Mouse (Mus musculus) small intestine, adult 2 months (tissue): ENCODE measurements around the gene Gm10160. TPM values are rescaled to one million over a fixed set of nuclear protein-coding genes. Genes with fewer than 3 reads are reported as not detected.

Experiments
- H3K27ac ChIP-seq: fragments of 200-500 bp; 2 replicates; pipeline ENCODE4 v1.5.1; 2012; ENCODE audit warnings: low read depth, low read length, control low read depth, inconsistent platforms; ENCODE audit not compliant: insufficient read depth
- H3K27me3 ChIP-seq: fragments of 200-500 bp; 2 replicates; pipeline ENCODE4 v1.6.1; 2012; ENCODE audit warnings: mild to moderate bottlenecking, moderate library complexity, low read length, inconsistent platforms; ENCODE audit not compliant: control insufficient read depth, insufficient read depth
- H3K36me3 ChIP-seq: fragments of 200-500 bp; 2 replicates; pipeline ENCODE4 v1.6.1; 2012; ENCODE audit warnings: mild to moderate bottlenecking, low read length, control low read depth, inconsistent platforms; ENCODE audit not compliant: control insufficient read depth, insufficient read depth
- H3K4me1 ChIP-seq: fragments of 200-500 bp; 2 replicates; pipeline ENCODE4 v1.6.1; 2012; ENCODE audit warnings: low read length, inconsistent platforms, mixed read lengths; ENCODE audit not compliant: control insufficient read depth, insufficient read depth, insufficient read length
- H3K4me3 ChIP-seq: fragments of 200-500 bp; 2 replicates; pipeline ENCODE4 v1.5.1; 2012; ENCODE audit warnings: low read depth, mild to moderate bottlenecking, control low read depth, inconsistent platforms, low read length, moderate library complexity
- CTCF ChIP-seq: fragments of 200-500 bp; IDR thresholded peaks from 2 replicates; pipeline ENCODE4 v1.5.1; 2012; ENCODE audit warnings: low read depth, mild to moderate bottlenecking, control low read depth, inconsistent platforms, low read length, moderate library complexity, mixed read lengths; ENCODE audit not compliant: insufficient replicate concordance, insufficient read length; ENCODE audit errors: extremely low read depth
- POLR2A ChIP-seq: fragments of 200-500 bp; IDR thresholded peaks from 2 replicates; pipeline ENCODE4 v1.6.1; 2012; ENCODE audit warnings: low read depth, mild to moderate bottlenecking, control low read depth, inconsistent platforms, low read length, moderate library complexity
- WGBS: fragments of 180-500 bp; shearing (Covaris S2); methylation state at CpG from one replicate; pipeline ENCODE4 v1.1.7; 2018; 5-methylcytosine and 5-hydroxymethylcytosine counted together
- polyA plus RNA-seq: library from polyadenylated mRNA; depleted of rRNA; stranded (reverse); fragments of >200 nt; gene quantifications from 2 replicates; pipeline ENCODE4 v1.2.3, GENCODE M21; 2012; rRNA removed

The Gm10160 gene
- polyA plus RNA-seq, 1 experiment, result not detected

GRCm38 (mm10) chr7:81827806-81828667 is 27.6 kb downstream of the Gm10160 start:
- H3K27ac ChIP-seq, result peak overlapping the region; percentile 61
- peak overlapping the region; percentile 80 for H3K4me3 ChIP-seq
- no peaks in the 10 kb centered on the region for H3K36me3 ChIP-seq
- H3K4me1 ChIP-seq, result peaks cover 12% of the 10 kb centered on the region; the same call in 1 of the 2 replicates
- 6% methylated on average over 17 of the region's 17 CpGs for WGBS
- TF ChIP-seq CTCF, result no peak
- no peak for TF ChIP-seq POLR2A
- no peaks in the 10 kb centered on the region for H3K27me3 ChIP-seq

- 6% methylated on average over 3 of the region's 3 CpGs for WGBS
- Histone ChIP-seq H3K27ac (no peak overlapping the region), H3K27me3 (no peaks in the 10 kb centered on the region), H3K4me3 (0 out of 2 replicates have a peak overlapping the region, but pooled peaks have one; percentile 18), H3K36me3 (no peaks in the 10 kb centered on the region), H3K4me1 (peaks cover 12% of the 10 kb centered on the region; the same call in 1 of the 2 replicates)
- TF ChIP-seq CTCF (no peak), POLR2A (no peak)
Observed at GRCm38 (mm10) chr7:81825381-81825780, 30.2 kb downstream of the Gm10160 start.

- Histone ChIP-seq H3K27ac (no peak overlapping the region), H3K27me3 (no peaks in the 10 kb centered on the region), H3K36me3 (no peaks in the 10 kb centered on the region), H3K4me3 (no peak overlapping the region), H3K4me1 (peaks cover 10% of the 10 kb centered on the region; the same call in 1 of the 2 replicates)
- 22% methylated on average over 3 of the region's 3 CpGs for WGBS
- TF ChIP-seq POLR2A, result no peak
- no peak for TF ChIP-seq CTCF
Observed at GRCm38 (mm10) chr7:81824906-81825305, 30.7 kb downstream of the Gm10160 start.

GRCm38 (mm10) chr7:81806067-81806466 is 49.5 kb downstream of the Gm10160 start:
- Histone ChIP-seq H3K36me3 (peaks cover 30% of the 10 kb centered on the region), H3K27me3 (no peaks in the 10 kb centered on the region), H3K27ac (no peak overlapping the region), H3K4me3 (no peak overlapping the region), H3K4me1 (no peaks in the 10 kb centered on the region)
- 92% methylated on average over 5 of the region's 5 CpGs for WGBS
- no peak for TF ChIP-seq CTCF
- no peak for TF ChIP-seq POLR2A

Other genes starting within 250 kb of the Gm10160 start
- gene Homer2, start 148.3 kb downstream of the Gm10160 start, polyA plus RNA-seq, result 11.2 and 20.2 TPM in 2 replicates
- gene Ramac, start 92.9 kb downstream of the Gm10160 start, polyA plus RNA-seq, result 1.3 and 3.7 TPM in 2 replicates
- gene 3110040N11Rik, start 66.3 kb downstream of the Gm10160 start, polyA plus RNA-seq, result 17.0 and 23.4 TPM in 2 replicates
- 12.0 and 18.3 TPM in 2 replicates for gene Btbd1, start 26.4 kb downstream of the Gm10160 start, polyA plus RNA-seq
- 16.3 and 21.2 TPM in 2 replicates for gene Tm6sf1, start 3.2 kb upstream of the Gm10160 start, polyA plus RNA-seq
- 1.0 and 1.3 TPM in 2 replicates for gene Hdgfl3, start 78.7 kb upstream of the Gm10160 start, polyA plus RNA-seq
- gene Bnc1, start 136.5 kb upstream of the Gm10160 start, polyA plus RNA-seq, result 0.05 and 0.17 TPM in 2 replicates